Mouse (Mus musculus) thymus, adult 18-20 months (tissue): Measurements from ENCODE around the gene Slc1a3.
"Not testable (repeated sequence)": the region's sequence is repeated elsewhere in the genome, so short reads cannot be mapped to it uniquely, and the experiment has no call there.

Experiments
- DNase-seq, 2 experiments: peaks; one replicate each; pipeline ENCODE4 v3.0.0; 2022; ENCODE audit warnings: mixed read lengths in 2 of 2

Gene Slc1a3

DNA sequence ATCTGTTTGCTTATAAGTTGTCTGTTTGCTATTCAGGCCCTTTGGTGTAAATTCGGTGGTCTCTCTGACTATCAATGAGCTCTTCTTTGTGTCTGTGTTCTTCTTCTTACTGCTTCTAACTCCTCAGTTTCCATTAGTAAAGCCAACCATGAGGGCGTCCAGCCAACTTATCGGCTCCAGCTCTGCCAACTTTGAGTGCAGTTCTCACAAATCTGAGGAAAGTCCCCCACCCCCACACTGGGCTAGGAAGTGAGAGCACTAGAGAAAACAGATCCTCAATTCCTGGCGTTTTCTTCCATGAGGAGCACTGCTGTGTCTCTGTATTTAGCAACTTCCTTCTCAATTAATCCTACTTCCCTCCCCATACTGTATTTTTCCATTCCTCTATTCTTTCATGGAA, 4.4 kb downstream of the Slc1a3 start:
- no peak for DNase-seq

DNA sequence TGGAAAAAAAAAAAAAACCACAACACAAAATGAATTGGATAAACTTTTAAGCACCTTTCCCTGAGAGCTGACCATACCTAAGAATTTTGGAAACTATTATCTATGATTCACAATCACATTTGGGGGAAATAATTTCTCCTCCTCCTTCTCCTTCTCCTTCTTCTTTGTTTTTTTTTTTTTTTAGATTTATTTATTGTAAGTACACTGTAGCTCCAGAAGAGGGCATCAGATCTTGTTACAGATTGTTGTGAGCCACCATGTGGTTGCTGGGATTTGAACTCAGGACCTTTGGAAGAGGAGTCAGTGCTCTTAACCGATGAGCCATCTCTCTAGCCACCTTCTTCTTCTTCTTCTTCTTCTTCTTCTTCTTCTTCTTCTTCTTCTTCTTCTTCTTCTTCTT, 5.0 kb downstream of the Slc1a3 start:
- not testable (repeated sequence) for DNase-seq

DNA sequence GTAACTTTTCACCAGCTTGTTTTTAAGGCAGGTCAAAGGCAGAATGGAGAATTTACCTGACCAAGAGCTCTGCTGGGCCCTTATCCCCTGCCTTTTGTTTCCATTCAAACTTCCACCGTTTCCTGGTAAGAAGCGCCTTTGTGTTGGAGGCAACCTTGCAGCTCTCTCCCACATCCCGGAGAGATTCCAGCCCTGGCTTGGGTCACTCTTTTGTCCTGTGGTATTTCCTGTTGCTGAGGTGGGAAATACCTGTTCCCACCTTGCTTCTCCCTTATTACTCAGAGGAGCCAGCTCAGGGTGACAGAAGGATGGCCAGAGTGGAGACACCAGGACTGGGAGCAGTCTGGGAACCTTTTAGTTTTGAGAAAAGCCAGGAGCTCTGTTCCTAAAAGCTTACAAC, 12.6 kb downstream of the Slc1a3 start:
- no peak for DNase-seq

DNA sequence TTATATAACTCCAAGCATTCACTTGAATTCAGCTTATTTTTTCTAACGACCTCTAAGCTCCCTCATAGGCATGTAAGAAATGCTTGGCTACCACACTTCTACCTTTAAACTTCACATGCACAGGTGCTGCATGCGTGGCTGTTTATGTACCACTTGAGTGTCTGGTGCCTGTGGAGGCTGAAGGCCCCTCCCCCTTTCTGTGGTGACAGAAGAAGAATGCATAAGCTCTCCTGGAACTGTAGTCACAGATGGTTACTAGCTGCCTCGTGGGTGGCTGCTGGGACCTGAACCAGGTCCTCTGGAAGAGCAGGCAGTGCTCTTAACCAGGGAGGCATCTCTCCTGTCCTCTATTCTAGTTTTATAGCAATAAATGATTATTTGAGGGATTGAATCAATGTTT, 13.1 kb downstream of the Slc1a3 start:
- DNase-seq = no peak

DNA sequence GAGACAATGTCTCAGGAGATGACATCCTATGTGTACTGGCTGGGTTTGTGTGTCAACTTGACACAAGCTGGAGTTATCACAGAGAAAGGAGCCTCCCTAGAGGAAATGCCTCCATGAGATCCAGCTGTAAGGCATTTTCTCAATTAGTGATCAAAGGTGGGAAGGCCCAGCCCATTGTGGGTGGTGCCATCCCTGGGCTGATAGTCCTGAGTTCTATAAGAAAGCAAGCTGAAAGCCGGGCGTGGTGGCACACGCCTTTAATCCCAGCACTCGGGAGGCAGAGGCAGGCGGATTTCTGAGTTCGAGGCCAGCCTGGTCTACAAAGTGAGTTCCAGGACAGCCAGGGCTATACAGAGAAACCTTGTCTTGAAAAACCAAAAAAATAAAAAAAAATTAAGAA, 20.4 kb downstream of the Slc1a3 start:
- DNase-seq = not testable (repeated sequence)

DNA sequence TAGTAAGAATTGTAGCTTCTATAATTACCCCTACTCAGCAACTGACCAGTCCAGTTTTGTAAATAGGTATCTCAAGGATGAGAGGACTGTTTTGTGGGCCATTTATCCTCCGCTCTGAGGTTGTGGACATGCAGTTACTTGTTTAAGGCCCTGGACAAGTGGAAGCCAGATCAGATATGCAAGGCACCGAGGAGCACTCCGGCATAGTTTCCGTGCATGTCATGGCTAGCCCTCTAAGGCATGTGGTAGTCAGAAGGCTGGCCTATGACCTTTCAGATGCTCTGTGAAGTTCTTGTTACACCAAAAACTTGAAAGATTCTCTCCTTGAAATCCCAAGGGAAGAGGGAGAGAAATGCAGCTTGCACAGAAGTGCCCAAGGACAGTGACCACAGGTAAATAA, 23.7 kb downstream of the Slc1a3 start:
- no peak for DNase-seq

DNA sequence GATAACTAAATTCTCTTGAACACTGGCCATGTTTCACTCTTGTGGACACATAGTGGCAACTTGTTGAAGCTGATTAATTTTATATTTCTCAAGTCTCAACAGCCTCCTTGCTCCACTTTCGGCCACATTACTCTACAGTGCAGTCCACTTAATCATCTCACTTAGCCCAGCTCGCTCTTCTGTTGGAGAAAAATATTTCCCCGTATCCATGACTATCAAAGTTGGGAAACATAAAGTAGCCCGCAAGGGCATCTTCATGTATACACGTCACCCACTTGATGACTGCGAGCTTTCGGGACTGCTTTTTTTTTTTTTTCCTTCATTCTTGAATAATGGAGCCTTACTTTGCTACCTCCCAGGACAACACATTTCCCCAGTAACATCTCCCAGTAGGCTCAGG, 25.1 kb downstream of the Slc1a3 start:
- DNase-seq = no peak

DNA sequence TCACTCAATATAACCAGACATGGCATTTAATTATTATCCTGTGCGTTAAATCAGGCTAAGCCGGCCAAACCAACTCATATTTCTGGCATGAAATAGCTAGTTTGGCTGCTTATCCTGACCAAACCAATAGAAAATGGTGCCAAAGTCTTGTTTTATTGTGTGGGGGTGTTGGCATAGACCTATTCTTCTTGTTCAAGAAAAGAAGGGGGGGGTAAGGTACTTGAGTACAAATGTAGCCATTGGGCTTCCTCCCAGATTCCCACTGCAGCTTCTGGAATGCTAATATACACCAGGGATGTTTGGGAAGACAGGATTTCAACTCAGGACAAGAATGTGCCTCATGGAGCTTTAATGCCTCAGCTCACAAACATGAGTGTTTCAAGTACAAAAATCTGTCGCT, 26.3 kb downstream of the Slc1a3 start:
- no peak for DNase-seq

DNA sequence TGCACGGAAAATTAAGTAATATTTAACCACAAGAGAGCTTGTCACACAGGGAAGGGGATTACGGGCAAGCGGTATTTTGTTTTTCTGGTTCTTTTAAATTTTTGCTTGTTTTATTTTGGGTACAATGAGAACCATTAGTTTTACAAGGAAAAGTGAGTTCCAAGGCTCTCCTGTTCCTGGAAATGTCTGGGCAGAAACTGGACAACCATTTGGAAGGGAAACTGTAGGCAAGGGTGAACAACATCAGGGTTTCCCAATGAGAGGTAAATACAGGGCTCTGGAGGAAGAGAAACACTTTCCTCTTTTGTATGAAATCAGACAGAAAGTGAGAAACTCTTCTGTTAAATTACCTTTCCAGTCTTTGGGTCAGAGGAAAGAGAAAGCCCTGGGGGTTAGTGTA, 27.7 kb downstream of the Slc1a3 start:
- DNase-seq = no peak

DNA sequence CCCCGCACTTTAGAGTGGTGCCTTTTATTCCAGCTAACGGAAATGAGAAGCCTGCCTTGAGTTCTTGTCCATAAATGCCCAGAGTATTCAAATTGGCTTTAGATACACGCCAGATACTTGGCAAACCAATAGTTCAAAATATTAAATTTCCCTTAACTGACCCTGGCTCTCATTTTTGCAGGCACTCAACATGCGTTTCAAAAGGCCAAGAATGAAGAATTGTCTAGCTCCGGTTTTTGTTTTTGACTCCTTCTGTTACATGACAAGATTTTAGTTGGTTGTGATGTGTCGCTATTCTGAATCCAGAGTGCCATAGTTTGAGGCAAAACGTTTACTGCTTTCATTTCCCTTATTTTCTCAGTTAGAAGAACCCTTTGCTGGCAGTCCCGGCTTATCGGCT, 28.1 kb downstream of the Slc1a3 start:
- DNase-seq = no peak

DNA sequence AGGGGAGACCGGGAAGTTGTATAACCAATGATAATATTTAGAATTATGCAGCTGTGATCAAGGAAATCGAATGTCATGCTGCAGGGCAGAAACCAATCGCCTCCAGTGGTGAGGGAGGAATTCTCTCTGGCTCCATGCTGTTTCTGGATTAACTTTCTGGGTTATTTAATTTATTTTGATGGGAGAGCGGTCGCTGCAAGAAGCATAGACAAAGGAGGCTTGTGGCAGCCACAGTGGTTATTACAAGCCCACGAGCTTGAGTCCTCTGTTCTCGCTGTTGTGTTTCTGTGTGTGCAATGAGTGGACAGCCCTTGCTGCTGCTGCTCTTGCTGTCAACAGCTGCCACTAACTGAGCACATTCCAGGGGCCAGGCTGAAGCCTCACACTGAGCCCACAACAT, 28.6 kb downstream of the Slc1a3 start:
- no peak for DNase-seq

DNA sequence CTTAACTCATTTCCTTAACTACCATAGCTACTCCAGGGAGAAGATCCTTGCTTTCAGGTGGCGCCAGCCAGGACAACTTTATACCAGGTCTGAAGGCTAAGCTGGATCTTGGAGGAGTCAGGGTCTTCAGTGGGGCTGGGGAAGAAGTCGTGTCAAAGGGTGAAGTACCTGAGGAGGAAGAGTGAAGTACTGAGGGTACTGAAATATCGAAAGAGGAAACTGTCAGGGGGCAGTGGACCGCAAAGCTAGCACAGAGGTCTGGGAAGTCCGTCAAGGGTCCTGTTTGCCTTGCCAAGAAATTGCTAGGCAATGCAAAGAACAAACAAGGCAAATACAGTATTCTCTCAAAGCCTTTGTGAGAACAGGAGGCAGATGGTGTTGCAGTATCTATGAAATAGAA, 29.6 kb downstream of the Slc1a3 start:
- DNase-seq = no peak

DNA sequence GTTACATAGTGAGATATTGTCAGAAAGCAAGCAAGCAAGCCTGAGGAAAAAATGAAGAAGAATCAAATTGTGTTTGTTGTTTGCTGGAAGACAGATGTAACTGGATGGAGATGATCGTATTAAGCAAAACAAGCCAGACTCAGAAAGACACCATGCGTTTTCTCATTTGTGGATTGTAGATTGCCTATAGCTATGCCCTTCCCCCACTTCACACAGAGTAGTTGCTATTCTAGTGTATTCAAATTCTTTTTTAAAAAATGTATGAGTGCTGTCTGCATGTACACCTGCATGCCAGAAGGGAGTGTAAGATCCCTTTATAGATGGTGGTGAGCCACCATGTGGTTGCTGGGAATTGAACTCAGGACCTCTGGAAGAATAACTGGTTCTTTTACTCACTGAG, 33.6 kb downstream of the Slc1a3 start:
- DNase-seq = no peak

DNA sequence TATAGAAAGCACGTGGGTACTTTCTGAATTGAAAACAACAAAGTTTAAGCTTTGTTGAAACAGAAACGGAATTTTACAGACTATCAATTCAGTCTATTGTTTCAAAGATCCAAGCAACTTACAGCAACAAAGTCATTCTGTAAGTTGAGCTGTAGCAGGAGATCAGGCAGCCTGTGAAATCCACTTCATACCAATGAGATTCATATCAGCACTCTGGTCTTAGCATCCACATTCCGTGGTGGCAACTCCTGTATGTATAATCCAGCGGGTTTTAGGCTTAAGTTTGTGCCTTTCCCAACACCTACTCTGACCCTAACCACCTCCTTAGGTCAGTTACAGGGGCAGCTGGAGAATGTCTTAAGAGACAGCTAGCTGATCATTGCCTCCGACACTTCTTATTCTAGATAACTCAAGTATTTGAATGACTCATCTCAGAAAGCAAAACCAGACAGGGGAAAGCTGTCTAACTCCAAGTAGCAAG, 34.3 kb downstream of the Slc1a3 start:
- no peak for DNase-seq

DNA sequence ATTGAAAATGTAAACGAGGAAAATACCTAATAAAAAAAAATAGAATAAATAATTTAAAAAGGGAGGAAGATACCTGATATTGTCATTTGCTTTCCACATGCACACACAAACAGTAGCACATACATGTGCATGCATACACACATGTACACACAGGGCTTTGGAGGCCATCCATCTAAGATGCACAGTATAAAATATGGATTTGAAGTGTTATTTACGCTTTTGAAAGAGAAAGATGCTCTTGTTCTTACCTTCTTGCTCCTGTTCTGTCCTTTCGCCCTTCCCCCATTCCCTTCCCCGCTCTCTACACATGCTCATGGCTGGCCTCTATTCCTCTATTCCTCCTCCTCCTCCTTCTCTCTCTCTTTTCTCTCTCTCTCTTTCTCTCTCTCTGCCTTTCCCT, 34.9 kb downstream of the Slc1a3 start:
- no peak for DNase-seq

DNA sequence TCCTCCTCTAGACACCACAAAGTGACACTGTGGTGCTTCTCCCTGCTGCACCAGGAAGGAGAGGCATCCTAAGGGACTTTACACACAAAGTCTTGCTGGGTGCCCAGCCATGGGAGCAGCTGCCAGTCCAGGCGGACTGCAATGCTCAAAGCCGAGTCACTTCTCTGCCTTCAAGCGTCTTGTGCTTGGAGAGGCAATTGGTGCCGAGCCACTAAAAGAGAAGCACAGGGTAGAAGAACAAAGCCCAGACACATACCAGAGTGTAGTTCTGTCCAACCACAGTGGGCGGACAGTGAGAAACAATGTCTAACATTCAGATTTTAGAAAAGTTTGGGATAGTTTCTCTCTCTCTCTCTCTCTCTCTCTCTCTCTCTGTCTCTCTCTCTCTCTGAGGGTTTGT, 38.0 kb downstream of the Slc1a3 start:
- DNase-seq = no peak

DNA sequence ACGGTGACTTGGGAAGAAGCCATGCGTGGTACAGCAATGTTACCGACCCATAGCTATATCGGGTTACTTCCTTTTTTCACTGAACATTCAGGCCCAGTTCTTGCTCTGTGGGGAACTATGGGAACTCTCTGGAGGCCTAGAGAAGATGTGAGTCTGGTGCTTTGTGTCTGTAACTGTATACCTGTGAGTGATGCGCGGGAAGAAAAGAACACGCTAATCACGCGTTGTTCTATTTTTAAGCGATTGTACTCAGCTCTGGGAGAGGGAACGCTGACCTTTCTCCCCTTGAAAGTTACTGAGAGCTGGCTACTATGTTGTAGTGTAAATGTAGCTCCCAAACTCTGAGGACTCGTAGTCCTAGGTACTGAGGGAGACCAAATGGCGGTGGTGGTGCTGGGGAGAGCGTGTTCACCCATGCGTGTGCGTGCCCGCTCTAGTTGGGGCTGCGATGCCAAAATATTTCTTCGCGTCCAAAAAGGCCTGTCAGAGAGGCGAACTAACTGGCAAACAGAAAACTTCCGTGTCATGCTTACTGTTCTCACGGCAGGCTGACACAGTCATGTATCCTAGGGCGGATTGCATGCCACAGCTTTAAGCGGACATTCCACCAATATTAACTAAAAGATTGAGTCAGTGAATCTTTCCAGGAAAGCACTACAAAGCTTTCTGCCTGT, 42.6 kb downstream of the Slc1a3 start:
- DNase-seq = no peak

DNA sequence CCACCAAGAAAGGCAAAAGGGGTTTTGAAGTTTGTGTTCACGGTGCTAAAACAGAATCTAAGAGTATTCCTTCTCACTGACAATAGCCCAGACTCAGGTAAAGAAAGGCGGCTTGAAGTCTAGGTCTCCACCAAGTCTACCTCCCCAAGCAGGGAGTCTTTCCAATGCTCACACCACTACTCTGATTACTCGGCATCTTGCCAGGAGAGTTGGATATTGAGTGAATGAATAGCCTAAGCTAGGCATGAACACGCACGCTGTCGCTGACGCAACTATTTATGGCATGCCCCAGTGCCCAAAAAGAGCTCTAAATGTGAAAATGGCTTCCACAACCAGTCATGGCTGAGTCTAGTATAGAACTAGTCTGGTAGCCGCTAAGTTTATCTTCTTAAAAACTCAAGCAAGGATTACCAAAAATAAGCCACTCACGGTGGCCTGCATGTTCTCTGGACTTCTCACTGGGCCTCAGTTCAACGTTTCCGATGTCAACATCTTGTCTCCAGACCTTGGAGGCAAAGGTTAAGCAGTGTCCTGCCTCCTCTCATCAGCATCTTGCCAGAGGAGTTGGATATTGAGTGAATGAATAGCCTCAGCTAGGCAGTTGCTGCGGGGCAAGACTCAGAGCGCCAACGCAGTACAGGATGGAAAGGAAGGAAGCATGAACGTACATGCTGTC, 44.8 kb downstream of the Slc1a3 start:
- no peak for DNase-seq

DNA sequence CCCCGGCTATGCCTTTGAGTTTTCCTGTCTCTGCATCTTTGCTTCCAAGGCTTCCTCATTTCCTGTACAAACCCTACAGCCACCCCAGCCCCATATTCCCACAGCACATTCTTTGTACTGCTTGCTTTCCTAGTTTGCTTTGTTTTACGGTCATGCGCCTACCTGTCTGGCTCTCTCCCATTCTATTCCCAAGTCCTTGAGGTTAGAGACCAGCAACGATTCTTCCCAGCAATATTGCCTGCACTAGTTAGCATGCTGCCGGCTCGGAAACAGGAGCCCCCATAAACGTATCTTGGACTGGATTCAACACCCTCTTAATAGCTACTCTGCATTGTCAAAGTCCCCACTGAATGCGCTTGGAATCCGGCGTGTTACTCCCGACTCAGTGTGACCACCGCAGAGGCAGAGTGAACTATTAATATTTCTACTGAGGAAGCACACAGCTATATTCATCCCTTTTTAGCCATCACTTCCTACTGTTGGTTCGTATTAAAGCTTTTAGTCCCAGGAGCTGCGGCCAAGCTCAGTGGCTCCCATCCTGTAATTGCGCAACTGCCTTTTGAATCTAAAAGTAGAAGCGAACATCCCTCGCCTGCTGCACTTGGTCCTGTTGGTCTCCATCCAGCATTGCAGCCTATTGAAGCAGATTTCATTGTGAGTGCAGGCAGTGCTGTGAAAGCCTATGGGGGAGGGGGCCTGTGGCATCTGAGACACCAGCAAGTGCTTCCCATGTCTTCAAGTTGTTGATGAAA, 47.0 kb downstream of the Slc1a3 start:
- no peak for DNase-seq

DNA sequence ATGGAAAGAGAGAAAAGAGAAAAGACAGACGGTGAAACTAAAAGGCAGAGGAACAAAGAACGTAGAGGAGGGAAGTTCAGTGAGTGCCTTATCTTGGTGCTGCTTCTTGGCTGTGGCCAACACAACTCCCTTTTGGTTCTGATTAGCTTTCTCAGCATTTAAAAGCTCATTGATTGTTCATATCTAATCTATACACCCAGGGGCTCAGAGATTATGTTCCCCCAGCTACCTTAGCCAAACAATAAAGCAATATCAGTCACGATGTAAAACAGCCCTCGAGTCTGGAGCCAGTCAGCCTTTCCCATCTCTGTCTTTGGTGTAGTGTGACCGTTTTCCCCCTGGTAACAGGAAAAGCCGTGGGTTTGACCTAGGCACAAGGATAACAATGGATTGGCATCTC, 48.7 kb downstream of the Slc1a3 start:
- DNase-seq = no peak

DNA sequence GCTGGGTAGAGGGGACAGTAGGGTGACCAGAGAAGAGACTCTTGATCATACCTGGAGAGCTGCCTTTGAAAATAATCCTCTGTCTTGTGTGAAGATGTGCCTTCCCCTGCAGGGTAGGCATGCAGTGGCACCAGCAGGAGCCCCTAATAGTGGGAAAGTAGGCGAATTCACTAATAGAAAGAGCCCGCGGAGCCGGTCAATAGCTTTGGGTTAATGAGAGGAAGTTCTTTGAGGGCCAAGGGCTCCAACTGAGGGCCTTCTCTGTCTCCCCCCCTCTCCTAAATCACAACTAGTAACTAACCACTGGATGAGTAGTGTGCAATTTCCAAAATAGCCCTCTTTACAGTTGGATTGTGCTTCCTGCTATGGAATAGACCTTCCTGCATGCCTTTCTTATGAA, 50.6 kb downstream of the Slc1a3 start:
- DNase-seq = no peak

DNA sequence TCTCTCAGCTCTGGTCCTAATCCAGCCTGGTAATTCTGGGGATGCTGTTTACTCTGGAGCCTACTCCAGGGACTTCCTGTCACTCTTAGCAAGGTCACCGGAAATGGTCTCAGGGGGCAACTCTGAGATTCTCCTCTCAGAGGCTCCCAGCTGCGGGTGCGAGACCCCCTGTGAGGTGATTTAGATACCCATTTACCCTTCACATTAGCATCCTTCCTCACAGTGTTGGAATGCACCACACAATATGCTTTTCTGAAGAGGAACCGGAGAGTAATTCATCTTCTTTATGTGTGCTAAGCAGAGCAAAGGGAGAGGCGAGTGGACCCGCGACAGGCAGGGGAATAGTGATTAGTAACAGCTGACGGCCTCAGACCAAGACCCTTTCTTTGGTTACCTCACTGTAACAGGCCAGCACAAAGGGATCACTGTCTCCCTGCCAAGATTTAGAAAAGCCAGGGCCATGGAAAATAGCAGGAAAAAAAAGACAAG, 51.0 kb downstream of the Slc1a3 start:
- DNase-seq = no peak

DNA sequence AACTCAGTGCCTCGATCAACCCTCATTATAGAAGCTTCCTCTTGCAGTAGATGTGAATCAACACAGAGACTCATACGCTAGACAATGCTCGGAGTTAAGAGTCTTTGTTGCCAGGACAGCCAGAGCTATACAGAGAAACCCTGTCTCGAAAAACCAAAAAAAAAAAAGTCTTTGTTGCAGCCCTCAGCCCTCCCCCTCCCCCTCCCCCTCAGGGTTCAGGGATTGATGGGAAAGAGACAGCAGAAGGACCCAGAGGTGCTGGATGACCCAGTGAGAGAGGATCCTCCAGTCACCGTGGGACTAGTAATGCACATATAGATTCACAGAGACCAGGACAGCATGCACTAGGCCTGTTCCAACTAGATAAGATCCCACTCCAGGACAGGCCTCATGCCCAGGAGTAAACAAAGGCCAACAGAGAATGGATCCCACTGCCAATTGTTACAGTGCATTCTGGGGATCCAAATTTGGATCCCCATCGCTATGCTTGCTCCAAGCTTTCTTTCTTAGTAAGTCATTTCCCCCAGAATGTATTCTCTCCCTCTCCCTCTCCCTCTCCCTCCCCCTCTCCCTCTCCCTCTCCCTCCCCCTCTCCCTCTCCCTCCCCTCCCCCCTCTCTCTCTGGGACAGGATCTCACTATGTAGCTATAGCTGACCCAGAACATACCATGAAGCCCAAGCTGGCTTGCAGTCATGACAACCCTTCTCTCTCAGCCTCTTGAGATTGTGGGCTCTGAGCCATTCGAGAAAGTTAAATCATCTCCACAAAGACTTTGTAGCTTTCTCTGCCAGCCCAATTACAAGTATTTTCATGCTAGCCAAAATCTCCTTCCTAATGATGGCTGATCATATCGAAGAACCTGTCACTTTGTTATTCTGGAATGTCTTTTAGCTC, 52.2 kb downstream of the Slc1a3 start:
- DNase-seq = no peak
